Mouse (Mus musculus) fat pad, adult 2 months (tissue): Measurements from ENCODE around the gene Znrf1.

Experiments
- DNase-seq: peaks from one replicate; pipeline ENCODE4 v3.0.0-alpha.2; 2011; ENCODE audit warnings: low read depth, low spot score; ENCODE audit errors: extremely low read depth

Znrf1 gene

DNA sequence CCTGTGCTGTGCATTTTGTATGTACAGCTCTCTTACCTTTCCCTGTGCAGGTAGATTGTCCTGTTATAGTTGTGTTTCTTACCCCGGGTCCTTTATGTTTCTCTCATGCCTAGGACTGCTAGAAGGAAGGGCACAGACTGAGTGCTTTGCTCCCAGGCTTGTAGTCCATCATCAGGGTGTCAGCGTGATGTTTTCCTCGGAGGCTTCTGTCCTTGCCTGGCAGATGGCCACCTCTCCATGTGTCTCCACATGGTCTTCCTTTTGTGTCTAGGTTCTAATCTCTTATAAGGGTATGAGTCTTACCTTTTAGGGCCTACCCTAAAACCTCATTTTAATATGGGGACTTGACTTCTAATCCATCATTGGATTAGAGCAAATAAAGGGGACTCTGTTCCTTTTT is 31.7 kb downstream of the Znrf1 start:
- no peak for DNase-seq

DNA sequence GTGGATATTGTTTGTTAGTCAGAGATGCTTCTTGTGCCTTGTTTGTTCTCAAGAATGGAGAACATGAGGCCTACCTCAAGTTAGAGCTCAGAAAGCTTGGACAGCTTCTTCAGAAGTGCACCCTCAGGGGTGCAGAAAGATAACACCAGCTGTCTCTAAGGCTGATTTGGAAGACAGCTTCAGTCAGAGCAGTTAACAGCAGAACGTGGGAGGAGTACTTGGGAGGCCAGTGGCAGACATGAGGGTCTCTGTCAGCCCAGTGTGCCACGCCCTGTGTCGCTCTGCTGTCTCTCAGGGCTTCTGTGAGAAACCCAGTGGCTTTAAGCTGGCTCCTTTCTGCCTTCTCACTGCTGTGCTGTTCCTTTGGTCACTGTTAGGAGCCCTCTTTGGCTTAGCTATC is 32.1 kb downstream of the Znrf1 start:
- no peak for DNase-seq

DNA sequence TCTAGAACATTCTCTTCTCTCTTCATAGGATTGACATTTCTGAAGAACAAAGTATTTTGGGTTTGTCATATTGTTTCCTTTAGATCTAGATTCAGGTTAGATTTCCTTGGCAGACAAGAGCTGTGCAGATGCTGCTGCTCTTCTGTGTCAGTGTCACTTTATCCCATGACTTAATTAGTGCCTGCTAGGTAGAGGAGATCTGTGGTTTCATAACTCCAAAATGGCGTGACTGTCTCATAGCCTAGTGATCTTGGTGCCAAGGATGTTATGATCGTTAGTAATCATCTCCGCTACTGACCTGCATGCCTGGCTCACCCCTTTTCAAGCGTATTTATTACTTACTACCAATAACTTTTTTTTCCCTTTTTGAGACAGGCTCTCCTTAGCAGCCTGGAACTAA is 34.0 kb downstream of the Znrf1 start:
- DNase-seq: no peak

GRCm38 (mm10) chr8:111570432-111570831 is 34.5 kb downstream of the Znrf1 start:
- no peak for DNase-seq

GRCm38 (mm10) chr8:111571661-111572060 is 35.8 kb downstream of the Znrf1 start:
- DNase-seq: no peak

- no peak for DNase-seq
These were observed 36.5 kb downstream of the Znrf1 start for GRCm38 (mm10) chr8:111572431-111572830.

DNA sequence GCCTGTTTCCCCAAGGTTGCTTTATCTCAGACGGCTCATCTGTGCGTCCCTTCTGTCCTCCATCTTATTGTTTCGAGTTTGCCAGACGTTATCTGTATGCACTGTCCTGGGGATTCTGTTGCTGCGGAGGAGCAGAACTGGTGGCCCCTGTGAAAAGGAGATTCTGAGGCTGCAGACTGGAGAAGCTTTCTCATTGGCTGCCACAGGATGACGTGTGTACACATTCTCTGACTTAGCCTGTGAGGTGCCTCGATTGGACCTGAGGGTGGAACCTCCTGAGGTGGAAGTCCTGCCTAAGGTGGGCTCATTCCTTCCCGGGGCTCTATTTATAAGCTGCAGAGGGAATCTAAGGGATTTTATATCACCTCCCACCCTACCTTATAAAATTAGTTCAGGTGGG is 37.7 kb downstream of the Znrf1 start:
- no peak for DNase-seq

GRCm38 (mm10) chr8:111574016-111574415 is 38.1 kb downstream of the Znrf1 start:
- no peak for DNase-seq

DNA sequence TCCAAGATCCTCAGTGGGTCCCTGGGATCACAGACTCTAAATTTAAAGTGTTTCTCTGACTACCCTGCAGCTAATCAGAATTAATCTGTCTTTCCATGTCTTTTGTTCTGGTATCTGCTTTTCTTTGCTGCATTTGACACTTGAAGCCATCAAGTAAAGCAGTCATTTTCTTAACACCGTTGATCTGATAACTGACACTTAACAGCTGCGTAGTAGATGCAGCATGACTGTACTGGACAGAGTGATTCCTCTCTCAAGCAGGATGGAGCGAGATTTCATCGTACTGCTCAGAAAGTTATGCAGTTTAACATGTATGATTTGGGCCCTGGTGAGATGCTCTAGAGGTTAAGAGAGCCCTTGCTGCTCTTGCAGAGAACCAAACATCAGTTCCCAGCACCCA is 39.6 kb downstream of the Znrf1 start:
- no peak for DNase-seq

DNA sequence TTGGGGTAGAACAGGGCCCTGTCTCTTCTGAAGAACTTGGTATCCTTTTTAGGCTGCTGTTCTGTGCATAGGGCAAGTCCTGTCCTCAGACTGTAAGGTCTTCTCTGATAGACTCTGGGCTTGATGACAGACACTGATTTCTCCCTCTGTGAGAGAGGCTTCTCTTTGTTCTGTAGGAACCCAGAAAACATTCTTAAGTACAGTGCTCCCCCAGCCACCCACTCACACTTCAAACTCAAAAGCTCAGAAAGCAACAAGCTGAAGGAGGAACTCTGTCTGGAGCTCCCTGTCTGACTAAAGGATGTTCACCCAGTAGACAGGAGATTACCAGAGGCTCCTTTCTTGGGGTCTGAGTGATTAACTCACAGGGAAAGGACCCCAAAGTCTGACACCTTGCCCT is 40.6 kb downstream of the Znrf1 start:
- no peak for DNase-seq

DNA sequence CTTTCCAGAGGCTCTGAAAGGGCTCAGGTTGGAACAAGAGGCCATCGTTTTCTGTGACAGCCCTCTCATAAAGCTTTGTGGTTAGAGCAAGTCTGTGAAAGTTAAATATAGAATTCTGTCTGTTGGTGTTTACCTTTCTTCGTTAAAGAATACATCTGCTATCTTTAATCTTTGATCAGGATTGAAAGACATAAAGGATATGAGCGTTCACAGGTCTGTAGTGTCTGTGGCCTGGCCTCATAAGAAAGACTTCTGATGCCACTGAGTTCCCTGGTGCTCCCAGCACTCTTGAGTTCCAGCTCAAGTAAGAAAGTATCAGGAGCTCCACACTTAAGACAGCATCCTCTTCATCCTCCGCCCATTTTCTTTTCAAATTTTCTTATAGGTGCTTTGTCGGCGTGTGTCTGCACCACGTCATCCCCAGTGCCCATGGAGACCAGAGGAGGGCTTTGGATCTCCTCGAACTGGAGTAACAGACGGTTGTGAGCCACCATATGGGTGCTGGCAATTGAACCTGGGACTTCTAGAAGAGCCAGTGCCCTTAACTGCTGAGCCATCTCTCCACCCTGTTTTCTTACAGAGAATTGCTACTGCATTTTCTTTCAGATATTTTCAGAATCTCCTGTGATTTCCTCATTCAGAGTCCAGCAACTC is 42.1 kb downstream of the Znrf1 start:
- DNase-seq: no peak

DNA sequence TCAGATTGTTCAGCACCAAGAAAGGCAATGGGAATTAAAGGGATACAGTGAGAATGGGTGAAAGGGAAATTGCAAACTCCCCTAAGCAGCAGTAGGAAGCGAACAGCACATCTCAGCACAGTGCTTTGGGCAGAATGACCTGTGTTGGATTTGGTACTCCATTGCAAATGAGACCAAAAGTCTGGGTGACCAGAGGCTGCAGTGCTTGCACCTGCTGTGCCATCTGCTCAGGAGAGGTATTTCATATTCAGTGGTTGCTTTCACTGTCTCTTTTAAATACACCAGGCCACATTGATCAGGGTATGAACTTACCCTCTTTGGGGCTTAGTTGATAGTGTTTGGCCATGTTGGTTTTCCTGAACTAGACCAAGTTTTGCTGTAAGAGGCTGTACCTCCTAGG is 43.4 kb downstream of the Znrf1 start:
- no peak for DNase-seq

- no peak for DNase-seq
These were observed 44.4 kb downstream of the Znrf1 start for GRCm38 (mm10) chr8:111580306-111580705.

DNA sequence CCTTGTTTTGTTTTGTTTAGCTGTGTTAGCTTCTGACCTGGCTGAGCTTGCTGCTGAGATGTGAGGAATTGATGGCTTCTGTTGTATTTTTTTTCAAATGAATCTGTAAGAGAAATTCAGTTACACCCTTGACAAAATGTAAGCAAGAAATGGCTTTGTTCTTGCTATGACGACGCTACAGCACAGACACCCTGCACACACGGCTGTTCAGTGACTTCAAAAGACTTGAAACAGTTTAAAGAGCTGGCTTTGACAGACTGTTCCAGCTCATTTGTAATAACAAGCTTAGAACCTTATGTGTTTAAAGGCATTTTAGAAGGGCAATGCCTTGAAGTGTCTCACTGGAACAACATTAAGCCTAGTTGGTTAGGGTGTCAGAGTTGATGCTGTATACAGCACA is 46.5 kb downstream of the Znrf1 start:
- DNase-seq: no peak

GRCm38 (mm10) chr8:111584946-111585345 is 49.0 kb downstream of the Znrf1 start:
- no peak for DNase-seq

DNA sequence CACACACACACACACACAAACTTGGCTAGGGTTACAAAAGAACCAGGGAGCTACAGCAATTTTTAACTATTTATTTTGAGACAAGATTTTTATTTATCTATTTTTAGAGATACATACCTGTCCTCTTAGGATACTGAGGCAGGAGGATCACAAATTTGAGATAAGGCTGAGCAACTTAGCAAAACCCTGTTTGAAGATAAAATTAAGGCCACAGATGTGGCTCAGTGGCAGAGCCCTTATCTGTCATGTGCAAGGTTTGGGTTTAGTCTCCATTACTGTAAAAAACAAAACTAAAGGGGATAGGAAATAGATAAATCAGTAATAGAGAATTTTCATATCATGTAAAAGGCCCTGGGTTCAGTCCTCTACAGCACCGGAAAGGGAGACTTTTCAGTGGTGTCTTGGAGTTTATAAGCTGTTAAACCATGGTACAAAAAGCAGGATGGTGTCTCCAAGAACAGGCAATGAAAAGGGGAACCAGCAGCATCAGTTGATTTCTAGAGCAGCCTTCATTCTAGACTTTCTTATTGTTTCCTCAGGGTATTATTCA is 51.7 kb downstream of the Znrf1 start:
- no peak for DNase-seq

- DNase-seq: no peak
These were observed 52.4 kb downstream of the Znrf1 start for GRCm38 (mm10) chr8:111588336-111588735.

DNA sequence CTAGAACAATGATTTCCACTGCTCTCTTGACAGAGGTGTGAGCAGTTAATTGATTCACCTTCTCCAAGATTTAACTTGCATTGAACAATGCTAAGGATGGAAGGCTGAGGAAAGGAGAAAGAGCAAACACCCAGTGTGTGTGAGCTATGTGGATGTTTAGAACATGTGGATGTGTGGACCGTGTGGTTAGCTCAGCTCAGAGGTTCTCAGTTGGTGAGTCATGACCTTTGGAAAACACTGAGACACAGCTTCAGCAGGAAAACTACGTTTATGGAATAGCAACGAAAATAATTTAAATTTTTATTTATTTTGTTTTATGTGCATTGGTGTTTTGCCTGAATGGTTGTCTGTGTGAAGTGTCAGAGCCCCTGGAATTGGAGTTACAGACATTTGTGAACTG is 54.3 kb downstream of the Znrf1 start:
- no peak for DNase-seq

- DNase-seq: no peak
These were observed 55.3 kb downstream of the Znrf1 start for GRCm38 (mm10) chr8:111591176-111591575.

- DNase-seq: no peak
These were observed 56.6 kb downstream of the Znrf1 start for GRCm38 (mm10) chr8:111592390-111592910.

GRCm38 (mm10) chr8:111594044-111594840 is 58.3 kb downstream of the Znrf1 start:
- no peak for DNase-seq

GRCm38 (mm10) chr8:111594951-111595350 is 59.1 kb downstream of the Znrf1 start:
- DNase-seq: no peak
